Mouse (Mus musculus) embryo, embryonic 10 days (tissue): ENCODE data around the gene Ldhc.

Experiments used
- DNase-seq: peaks from one replicate; pipeline ENCODE4 v3.0.0-alpha.2; 2015; ENCODE audit warnings: low spot score

Ldhc gene

DNA sequence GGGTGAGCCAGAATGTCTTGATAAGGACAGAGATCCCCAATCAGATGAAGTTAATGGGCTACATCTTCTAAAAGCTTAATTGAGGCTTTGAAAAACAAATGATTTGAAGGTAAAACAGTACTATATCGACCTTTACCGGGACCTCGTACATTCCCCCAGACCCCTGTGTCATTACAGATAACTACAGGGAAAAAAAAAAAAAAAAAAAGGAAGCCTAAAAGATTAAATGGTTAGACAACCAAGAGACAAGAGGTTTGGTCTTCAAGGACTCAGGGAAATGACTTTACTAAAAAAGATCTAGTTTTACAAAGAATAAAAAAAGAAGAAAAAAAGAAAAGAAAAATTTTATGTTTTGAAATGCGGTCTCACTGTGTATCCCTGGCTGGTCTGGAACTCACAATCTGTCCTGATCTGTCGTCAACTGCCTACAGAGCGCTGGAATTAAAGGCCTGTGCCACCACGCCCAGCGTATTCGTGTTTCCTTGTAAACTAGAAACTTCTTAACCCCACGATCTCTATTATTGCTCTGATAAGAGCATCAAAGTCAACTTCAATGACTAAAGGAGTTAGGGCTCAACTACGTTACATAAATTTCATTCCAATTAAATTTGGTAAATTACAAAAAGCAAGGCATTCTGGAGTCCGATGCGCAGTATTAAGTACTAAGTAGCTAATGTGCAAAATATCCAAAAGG is 57.8 kb downstream of the Ldhc start:
- peak; percentile 72 for DNase-seq

- peak; percentile 93 for DNase-seq
Measured at GRCm38 (mm10) chr7:46919551-46920176, 58.7 kb downstream of the Ldhc start, which contains the start of gene Tsg101. Gene Tsg101 (minus strand): TSS chr7:46919969.

DNA sequence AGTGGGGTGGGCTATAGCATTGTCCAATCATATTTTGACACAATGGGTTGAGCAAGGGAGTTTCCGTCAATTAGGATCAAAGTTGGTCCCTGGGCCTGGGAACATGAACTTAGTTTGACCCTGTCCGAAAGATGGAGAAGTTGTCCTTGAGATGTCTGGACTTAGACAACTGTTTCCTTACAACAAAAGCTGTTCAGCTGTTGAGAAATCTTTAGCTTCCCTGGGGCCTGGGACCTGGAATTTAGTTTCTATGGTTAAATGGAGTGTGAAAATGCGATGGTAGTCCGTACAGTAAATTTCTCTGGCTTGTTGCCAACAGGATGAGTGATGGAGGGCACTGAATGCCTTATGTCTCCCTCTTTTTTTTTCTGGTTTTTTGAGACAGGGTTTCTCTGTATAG is 61.1 kb downstream of the Ldhc start:
- no peak for DNase-seq
